Mouse (Mus musculus) E14TG2a.4 (cell line): ENCODE measurements around the gene Fkbp1a.

Experiments
- CTCF ChIP-seq: conservative IDR thresholded peaks from 2 replicates; pipeline ENCODE4 v1.5.1; 2014; ENCODE audit warnings: low read length
- POU5F1 ChIP-seq: IDR thresholded peaks from 2 replicates; pipeline ENCODE4 v1.6.1; 2014; ENCODE audit warnings: low read length, borderline replicate concordance

DNA sequence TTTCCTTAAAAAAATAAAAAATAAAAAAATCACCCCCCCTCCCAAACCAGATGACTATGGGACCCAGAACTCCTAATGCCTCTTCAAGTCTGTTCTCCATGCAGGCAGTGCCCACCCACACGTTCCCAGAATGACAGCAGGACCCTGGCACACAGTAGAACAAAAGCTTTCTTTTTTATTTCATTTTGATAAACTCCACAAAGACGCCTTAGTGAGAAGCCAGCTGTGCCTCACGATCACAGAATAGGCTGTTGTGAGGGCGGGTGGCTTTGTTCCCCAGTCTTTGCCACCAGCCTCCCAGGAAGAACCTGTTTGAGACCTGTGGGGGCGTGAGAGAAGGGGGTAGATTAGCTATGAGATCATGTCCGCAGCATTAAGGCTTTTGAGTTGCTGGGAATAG, 2.4 kb downstream of the Fkbp1a start:
- no peak for TF ChIP-seq CTCF
- no peak for TF ChIP-seq POU5F1
